Mouse (Mus musculus) thymus, postnatal 36 days (tissue): ENCODE data around the gene Myrf.
A peak's percentile ranks its signal among the peaks of the same experiment; 100 is the strongest.

Experiments
- DNase-seq, 2 experiments: peaks; one replicate each; pipeline ENCODE4 v3.0.0; 2022; ENCODE audit warnings: mixed read lengths in 2 of 2

Gene Myrf

GRCm38 (mm10) chr19:10204616-10205001 is 35.9 kb downstream of the Myrf start:
- DNase-seq: no peak

GRCm38 (mm10) chr19:10203848-10204615 is 36.5 kb downstream of the Myrf start, which contains the start of the genes Tmem258 and Fen1:
Gene Tmem258, plus strand, starts transcription at chr19:10204014.
Gene Fen1, minus strand, starts transcription at chr19:10204169.
- peak; percentile 86 to 92 for DNase-seq

DNA sequence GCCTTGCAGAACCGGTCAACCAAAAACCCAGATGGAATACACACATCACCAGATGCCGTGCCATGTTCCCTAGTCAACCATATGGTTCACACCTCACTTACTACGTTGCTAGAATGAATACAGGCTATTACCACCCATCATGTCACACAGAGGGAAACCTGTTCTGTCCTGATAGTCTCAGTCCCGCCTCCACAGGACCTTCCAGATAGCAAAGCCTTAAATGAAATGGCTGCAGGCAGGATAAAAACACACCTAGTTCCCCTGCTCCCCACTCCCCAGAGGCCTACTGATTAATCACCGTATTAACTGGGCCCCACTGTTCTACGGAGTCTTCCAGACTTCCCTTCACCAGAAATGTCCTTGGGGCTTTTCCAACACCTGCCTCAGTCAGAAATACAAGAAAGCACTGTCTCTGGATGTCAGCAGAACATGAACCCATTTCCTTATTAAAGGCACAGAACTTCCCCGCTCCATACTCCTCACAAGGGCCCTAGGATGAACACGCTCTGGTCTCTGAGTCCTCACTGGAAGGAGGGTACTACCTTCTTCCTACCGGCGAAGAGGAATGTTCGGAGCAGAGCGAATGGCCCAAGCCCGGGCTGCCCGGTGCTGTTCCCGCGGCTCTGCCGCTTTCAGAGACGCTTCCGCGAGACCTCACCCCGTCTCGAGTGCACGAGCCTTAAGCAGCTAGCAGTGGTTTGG is 37.3 kb downstream of the Myrf start:
- no peak for DNase-seq

DNA sequence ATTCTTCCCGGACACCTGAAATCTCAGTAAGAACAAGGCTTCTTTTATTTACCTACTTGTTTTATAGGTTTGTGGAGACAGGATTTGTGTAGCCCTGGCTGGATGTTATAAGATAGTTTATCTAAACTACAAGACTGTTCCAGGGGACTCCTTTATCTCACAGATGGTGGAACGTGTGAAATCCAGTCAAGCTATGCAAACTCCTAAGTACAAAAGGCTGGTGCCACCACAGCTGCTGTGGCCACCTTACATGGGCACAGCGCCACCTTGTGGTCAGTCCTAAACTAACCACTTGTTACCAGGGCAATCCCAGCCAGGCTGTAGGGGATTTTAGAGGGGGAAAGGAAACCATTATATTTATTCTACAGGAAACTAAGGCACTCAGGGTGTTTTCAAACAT is 41.8 kb downstream of the Myrf start:
- DNase-seq: peak; percentile 66 to 69

DNA sequence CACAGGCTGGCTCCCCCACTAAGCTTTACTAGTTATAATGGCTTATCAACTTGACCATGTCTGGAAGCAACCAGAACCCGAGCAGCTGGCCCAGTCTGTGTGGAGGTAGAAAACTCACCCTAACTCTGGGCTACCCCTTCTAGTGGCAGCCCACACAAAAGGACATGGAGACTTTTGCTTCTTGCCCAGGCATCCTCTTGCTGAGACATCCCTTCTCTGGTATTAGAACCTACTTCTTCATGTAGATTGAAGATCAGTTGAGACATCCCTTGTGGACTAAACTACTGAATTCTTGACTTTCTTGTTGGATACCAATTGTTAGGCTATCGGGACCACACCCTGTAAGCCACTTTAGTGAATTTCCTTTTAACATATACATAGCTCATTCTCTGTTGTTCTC is 42.3 kb downstream of the Myrf start:
- no peak for DNase-seq

- DNase-seq: no peak
Measured at GRCm38 (mm10) chr19:10197130-10197529, 43.4 kb downstream of the Myrf start.

DNA sequence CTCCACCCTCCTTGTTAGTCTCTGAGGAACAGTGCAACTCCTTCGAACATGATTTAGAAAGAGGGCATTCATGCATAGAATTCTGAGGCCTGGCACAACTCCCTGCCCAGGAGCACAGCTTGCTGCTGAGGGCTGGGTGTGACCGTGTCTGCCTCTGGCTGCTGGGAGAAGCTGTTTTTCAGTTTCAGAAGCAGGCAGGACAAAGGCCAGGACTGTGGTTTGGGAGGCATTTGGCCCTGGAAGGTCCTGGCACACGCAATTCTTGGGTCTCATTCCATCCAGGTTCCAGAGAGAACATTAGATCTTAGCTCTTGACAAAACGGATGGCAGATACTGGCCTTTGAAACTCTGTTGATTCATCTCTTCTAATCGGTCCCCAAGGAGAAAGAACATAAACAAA is 45.3 kb downstream of the Myrf start:
- DNase-seq: no peak

DNA sequence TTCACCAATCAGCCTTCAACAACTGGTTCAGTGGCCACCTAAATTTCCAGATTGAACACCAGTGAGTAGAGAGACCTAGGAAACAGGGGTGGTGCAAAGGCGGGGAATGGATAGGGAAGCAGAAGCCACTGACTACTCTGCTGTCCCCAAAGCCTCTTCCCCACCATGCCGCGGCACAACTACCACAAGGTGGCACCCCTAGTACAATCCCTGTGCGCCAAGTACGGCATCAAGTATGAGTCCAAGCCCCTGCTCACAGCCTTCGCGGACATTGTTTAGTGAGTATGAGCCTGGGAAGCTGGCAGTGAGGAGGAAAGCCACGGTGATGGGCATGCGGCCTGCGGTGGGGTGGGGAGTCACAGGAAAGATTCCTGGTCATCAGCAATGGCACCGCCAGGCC is 46.2 kb downstream of the Myrf start:
- no peak for DNase-seq

- DNase-seq: no peak
Measured at GRCm38 (mm10) chr19:10191326-10191725, 49.2 kb downstream of the Myrf start.

- peak; percentile 60 to 68 for DNase-seq
Measured at GRCm38 (mm10) chr19:10190796-10191195, 49.8 kb downstream of the Myrf start.

DNA sequence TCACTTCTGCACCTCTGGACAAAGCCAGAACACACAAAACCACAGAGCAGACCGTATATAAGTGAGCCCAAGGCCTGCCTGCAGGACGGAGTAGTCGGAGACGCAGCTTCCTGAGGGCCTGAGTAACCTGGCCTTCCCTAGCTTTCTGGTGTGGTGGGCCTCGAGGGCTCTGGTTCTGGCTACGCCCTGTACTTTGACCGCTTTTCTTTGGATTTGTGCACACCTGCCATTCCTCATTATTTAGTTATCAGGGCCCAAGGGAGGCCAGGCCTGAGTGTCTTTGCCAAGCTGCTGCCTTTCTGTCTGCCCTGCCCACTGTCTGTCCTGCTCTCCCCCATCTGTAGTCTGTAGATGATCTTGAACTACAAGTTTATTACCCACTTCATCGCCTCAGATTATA is 50.6 kb downstream of the Myrf start:
- no peak for DNase-seq

DNA sequence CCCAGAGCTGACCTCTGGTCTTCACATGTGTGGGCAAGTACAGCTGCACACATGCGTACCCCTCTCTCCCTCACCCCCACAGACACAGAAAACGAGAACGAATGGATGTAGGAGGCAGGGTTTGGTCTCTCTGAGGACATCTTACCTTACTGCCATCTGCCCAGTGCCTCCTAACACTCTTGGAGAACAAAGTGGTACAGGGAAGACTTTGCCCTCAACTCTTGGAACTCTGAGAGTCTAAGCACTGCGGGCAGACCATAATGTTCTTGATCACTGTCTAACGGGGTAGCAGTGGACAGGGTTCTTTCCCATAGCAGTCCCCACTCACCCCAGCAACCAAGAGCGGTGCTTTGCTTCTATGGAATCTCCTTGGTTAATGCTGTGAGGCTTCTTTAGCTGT is 51.5 kb downstream of the Myrf start:
- DNase-seq: no peak

- no peak for DNase-seq
Measured at GRCm38 (mm10) chr19:10188281-10188811, 52.2 kb downstream of the Myrf start.

GRCm38 (mm10) chr19:10186569-10186968 is 54.0 kb downstream of the Myrf start:
- no peak for DNase-seq

DNA sequence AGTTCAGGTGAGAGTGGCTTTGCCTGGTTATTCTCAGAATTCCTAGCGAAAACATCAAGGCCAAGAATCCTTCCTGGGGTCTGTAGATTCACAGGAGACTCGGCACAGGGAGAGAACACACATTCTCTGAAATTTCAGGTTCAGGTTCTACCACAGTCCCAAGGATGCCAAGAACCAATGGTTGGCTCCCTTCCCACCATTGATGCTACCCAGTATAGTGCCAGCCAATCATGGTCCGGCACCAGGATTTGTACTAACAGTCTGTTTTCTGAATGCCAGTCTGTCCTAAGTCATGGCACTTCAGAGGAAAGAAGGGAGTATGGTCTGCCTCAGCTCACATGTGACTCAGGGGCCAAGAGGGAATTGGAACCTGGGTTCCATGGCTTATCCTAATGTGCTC is 54.7 kb downstream of the Myrf start:
- no peak for DNase-seq

GRCm38 (mm10) chr19:10184096-10184495 is 56.5 kb downstream of the Myrf start:
- DNase-seq: no peak

DNA sequence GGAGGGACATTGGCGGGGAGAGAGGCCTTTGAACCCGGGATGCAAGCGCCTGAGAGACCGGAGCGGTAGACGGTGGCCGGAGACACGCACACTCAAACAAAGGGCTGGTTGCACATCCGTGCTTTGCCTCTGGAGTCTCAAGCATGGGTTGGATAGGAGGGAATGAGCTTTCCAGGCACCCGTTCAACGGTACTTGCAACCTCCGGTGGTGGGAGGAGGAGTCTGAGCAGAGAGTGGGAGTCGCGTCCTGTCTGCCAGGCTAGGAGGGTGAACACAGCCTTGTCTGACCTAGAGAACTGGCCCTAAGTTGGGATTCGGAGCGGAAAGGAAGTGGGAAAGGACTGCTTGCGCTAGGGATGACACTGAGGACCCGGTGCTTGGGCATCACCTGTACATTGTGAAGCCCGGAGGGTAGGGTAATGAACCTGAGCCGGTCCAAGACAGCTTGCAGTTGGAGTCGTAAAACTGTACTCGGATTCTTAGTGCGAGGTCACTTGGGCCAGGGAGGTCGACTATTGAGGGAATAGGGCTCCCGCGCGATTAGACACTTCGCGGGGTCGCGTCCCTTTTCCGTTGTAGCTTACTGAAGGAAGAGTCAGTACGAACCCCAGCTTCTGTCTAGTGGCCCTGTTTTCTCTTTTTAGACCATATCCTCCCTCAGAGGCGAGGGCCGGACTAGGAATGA is 57.1 kb downstream of the Myrf start:
- DNase-seq: peak in 1 of 2 experiments; percentile 51

GRCm38 (mm10) chr19:10182670-10183298 is 57.8 kb downstream of the Myrf start, which contains the start of gene Fads1:
Gene Fads1, plus strand, starts transcription at chr19:10182888.
- DNase-seq: peak; percentile 90 to 95

GRCm38 (mm10) chr19:10182142-10182541 is 58.4 kb downstream of the Myrf start:
- DNase-seq: no peak

DNA sequence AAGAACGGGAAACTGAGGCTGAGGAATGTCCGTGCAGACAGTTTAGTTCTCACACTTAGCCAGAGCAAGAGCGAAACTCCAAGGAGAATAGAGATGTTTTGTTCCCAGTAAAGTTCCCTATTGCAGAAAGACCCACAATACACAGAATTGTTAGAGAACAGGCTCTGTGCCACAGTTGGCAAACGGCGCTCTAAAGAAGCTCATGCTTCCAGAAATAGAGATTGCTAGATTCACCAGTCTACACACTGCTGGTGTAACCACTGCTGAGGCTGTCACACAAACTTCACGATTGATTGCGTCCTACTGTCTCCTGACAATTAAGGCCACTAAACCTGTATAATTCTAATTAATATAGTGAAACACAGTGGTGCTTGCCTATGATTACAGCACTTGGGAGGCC is 59.3 kb downstream of the Myrf start:
- no peak for DNase-seq

DNA sequence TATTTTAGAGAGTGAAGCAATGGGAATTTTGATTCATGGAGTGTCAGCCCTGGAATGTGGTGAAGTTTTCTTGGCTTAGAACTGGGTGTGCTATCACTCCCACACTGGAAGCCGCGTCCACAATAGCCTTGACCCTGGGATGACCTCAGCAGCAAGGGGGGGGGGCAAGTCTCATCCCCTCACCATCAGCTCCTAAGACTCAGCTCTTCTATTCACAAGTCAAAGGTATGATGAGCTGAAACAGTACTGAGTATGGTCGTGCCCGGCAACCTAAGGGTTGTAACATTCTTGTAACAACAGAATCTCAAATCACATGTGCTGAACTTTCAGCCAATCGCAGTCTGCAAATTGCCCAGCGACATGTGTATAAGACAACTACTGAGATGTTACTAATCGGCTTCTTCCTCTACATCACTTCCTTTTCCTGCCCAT is 63.6 kb downstream of the Myrf start:
- no peak for DNase-seq

DNA sequence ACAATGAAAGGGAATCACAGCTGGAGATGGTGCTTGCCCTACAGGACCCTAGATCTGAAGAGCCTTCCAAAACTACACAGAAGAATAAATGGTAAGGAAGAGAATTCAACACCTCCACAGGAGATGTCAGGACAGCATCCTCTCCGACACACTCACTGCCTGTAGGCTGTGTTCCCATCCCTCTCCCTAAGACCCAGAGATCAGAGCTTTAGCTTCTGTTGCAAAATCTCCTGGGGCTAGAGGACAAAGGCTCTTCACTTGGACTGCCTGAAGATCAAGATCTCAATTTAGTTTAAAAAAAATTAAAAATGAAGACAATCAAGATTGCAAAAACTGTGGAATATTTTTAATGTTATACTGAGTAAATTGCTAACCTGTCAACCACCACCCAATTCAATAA is 64.1 kb downstream of the Myrf start:
- no peak for DNase-seq

GRCm38 (mm10) chr19:10174956-10175355 is 65.6 kb downstream of the Myrf start:
- DNase-seq: no peak
